Mouse (Mus musculus) lung, postnatal 25 days (tissue): ENCODE data around the gene Myh7b.

Experiments
- DNase-seq: peaks from one replicate; pipeline ENCODE4 v3.0.0; 2022; ENCODE audit warnings: low spot score

Gene Myh7b

GRCm38 (mm10) chr2:155635961-155636360, 24.9 kb downstream of the Myh7b start:
- DNase-seq: no peak

DNA sequence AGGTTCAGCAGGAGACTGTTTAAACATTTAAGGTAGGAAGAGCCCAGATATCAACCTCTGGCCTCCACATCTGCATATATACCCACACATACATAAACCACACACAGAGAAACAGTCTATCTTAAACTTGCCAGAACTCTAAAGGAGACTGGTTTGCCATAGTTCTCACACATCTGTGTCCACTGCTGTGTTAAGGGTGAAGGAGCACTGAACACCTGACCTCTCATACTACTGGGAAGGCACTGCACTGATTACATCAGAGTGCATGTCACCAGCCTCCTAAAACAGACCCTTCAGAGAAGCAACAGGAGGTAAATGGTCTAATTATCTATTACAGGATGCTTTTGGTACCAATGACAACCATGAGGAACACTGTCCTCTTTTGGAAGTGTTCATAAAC, 25.9 kb downstream of the Myh7b start:
- DNase-seq: no peak

DNA sequence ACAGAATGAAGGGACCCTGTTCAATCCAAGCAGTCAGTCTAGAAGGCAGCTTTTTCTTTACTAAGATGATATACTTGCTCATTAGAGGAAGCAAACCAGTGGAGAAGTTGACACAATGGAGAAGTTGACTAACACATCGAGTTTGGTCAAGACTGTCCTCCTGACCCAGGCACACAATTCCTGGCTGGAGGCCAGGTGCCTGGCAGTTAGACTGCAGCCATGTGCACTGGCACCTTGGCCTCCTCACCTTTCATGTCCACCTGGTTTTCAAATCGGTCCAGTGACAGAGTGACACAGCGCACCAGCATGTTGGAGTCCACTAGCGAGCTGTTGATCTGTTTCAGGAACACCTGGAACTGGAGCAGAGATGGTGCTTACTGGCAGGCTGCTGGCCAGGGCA, 26.4 kb downstream of the Myh7b start:
- no peak for DNase-seq

DNA sequence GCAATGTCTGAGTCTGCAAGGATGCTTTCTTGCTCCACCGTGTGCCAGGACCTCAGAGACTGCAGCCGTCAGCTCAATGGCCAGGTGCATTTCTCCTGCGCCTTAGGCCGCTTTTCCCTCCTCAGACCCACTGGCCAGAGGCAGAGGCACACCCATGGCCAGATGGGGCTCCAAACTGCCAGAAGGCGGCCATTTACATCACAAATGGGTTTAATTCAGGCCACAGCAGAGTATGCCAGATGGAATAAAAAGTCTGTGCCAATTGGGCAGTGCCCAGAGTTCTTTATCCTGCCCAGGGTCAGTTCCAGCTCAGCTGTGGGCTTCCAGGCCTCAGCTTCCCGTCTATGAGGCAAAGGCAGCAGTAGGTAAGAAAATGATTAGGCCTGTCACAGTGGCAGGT, 29.6 kb downstream of the Myh7b start:
- no peak for DNase-seq

DNA sequence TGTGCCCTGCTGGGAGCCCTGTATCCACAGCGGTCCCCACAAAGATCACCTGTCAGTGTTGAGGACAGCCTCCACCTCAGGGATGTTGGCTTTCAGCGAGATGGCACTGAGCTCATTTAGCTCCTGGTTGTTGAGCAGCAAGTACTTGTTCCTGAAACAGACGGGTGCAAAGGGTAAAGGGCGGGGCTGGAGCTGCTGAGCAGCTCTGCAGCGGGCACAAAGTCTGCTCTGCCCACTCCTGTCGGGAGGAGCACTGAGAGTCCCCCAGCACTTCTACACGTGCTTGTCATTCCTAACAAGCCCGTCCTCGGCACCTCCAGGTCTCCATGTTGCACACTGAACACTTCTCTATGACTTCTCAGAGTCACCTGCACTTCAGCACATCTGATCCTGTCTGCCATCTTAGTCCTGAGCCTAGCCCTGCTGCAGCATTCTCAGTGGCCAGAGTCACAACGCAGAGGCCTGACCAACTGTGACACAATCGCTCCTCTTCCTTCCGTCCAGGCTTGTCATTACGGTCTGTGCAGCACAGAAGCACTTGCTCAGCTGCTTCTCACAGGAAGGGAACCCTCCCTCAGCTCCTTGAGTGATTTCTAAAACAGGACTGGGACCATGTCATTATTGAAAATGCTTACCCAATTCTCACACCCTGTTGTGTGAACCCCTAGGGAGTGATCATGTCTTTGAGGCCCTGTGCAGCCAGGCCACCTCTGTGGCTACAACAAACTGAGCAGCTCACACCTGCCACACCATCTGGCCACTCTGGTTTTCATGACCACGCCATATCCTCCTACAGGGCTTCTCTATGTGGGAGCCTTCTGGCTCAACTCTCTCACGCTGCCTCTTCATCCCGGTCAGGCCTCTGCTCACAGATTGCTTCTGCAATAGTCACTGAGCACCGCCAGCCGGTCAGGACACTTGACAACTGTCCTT, 30.8 kb downstream of the Myh7b start:
- DNase-seq: no peak

DNA sequence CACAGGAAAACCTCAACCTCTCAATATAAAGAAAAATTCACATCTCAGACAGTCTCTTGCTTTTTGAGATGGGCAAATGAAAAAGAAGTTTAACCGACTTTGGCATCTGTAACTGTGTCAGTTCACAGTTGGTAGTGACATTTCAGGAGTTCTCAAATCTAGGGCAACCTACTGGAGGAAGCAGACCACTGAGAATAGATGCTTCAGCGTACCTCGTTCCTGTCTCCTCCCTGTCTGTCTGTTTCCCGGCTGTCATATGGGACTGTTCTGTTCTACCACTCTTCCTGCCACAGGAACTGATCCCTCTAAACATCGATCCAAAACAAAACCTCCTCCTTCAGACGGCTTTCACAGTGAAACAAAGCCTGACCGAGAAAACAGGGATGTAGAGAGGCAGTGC, 34.7 kb downstream of the Myh7b start:
- DNase-seq: no peak

- no peak for DNase-seq
These were observed 41.6 kb downstream of the Myh7b start for GRCm38 (mm10) chr2:155652618-155653017.

DNA sequence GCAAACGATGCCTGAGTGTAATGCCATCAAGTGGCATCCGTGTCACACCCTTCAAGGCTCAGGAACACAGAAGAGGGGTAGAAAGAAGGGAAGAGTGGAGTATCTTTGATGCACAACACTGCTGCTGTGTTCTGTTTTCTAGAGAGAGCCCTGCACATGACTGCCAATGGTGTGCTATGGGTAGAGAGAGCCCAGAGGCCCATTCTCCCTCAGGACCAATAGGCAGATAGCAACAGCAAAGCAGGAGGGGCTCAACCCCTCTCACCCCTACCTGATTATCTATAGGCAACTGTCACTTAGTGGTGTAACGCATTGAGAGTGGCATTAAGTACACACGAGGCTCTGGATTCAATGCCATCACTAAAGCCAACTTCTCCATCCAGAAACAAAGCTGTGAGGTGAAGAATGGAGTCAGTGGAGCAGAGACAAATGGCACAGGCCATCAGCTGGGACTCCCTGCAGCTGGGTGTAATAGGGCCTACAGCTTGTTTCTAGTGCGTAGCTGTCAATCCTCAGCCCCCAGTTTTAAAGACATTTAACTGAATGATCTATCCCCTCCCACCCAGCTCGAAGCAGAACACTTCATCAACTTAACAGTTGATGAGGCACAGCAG, 44.9 kb downstream of the Myh7b start:
- DNase-seq: no peak

GRCm38 (mm10) chr2:155662390-155662789, 51.4 kb downstream of the Myh7b start:
- DNase-seq: no peak

DNA sequence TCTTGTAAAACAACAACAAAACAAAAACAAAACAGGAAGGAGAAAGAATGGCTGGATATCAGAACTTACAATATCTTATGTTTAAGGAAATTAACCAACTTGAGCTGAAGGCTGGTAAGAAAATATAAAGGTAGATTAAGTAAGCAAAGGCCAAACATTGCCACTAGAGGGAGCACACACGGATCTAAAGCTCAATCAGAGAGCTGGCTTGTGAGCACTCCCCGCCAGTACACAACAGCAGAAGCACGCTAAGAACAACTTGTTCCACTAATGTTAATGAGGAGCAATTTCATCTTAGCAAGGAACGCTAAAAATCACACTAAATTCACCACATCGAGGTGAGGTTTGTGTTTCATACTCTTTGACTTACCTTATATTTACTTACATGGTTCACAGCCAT, 52.1 kb downstream of the Myh7b start:
- DNase-seq: peak; percentile 54

DNA sequence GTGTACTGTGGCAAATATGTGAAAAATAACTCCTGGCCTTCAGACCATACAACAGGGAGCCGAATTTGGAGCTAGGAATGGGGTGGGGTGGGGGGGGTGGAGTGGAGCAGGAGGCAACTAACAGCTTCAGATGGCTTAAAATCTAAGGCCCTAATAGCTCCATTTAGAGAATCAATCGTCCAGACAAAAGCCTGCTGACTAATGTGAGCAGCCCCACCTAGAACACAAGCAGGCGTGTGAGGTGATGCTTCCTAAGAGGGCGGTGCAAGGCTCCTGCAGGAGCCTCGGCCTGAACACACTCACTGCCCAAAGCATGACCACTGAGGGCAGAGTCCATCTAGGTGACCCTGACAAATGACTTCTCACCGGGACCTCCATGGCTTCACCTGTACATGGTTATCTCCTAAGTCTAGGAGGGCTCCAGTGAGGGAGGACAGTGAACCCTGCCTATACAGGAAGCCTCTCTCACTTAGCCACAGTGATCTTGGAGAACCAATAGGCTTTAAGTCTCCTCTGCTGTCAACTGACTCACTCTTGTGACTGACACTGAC, 53.0 kb downstream of the Myh7b start:
- DNase-seq: no peak

DNA sequence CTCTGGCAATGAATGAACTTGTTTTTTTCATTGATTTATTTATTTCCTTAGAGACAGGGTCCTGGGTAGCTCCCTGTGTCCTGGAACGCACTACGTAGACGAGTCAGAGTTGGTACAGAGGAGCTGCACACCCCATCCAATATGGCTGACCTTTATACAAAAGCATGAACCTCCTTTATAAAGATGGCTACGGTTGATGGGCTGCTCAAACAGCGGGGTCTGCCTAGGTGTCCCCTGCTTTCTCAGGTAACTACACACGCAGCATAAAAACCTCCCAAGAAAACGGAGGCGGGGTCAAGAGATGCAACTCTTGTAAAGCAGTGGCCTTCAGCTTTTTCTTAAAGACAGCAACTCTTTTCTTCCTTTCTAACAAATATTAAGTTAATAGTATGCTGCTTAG, 56.9 kb downstream of the Myh7b start:
- no peak for DNase-seq

- peak; percentile 35 for DNase-seq
These were observed 57.4 kb downstream of the Myh7b start for GRCm38 (mm10) chr2:155668461-155668860.

- no peak for DNase-seq
These were observed 60.2 kb downstream of the Myh7b start for GRCm38 (mm10) chr2:155671236-155671635.

DNA sequence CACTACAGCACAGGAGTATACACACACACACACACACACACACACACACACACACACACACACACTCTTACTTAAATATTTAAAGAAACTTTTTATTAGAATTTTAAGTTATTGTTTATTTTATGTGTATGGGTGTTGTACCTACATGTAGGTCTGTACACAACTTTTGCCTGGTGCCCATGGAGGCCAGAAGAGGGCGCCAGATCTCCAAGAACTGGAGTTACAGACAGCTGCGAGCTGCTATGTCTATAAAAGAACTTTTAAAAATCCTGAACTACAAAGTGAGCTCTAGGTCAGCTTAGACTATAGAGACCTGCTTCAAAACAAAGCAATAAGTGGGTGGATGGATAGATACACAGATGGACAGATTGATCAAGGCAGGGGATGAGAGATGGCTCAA, 62.5 kb downstream of the Myh7b start:
- DNase-seq: peak; percentile 63

DNA sequence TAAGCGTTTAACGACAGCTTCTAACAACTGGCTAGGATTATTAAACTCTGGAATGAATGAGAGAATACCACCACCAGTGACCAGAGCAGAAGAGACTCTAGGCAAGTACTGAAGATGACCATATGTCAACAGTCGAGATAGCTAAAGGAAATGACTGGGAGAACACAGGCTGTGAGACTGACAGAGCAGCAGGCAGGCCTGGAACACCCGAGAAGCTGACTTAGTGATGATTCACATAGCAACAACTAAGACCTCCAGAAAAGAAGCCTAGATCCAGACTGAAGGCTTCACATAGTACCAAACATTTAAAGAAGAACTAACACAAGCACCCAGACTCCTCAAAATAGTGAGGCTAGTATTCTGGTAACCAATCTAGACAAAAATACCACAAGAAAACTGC, 64.1 kb downstream of the Myh7b start:
- no peak for DNase-seq

DNA sequence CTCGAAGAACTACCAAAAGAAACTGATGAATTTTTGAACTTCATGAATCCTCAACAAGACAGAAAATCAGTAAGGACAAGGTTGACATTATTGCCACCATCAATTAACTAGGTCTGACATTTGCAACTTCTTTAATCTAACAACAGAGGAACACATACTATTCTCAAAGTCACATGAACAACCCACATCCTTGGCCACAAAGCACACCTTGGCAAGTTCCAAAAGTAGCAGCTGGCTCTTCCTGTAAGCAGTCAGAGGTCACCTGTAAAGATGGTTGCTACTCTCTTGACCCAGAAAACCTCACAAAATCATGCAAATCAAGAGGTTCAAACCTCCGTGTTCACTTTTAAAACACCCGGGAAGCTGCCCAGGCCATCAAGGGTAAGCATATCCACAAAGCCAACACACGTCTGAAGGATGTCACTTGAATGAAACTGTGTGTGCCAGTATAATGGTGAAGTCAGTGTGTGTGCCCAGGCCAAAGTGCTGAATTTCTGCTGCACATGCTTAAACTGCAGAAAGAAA, 68.6 kb downstream of the Myh7b start:
- DNase-seq: no peak

GRCm38 (mm10) chr2:155680591-155680990, 69.6 kb downstream of the Myh7b start:
- DNase-seq: no peak

GRCm38 (mm10) chr2:155681194-155681593, 70.2 kb downstream of the Myh7b start:
- no peak for DNase-seq

- no peak for DNase-seq
These were observed 70.9 kb downstream of the Myh7b start for GRCm38 (mm10) chr2:155681874-155682273.

GRCm38 (mm10) chr2:155683137-155683536, 72.1 kb downstream of the Myh7b start:
- no peak for DNase-seq

DNA sequence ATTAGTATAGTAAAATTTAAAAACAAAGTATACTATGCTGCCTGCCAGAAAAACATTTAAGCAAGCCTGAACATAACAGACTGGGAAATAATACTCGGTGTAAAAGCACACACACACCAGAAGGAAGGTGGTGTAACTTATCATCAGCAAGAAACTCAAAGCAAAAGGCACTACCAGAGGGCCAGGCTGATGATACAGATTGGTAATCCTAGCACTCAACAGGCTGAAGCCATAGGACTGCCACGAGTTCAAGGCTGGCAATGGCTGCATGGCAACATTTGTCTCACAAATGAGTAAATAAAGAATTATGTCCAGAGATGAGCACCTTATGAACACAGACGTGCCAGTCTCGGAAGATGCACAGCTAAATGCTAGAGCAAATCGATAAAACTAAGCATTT, 72.8 kb downstream of the Myh7b start:
- no peak for DNase-seq
